Mouse (Mus musculus) E14TG2a.4 (cell line): ENCODE measurements at regions not wholly inside any gene's neighbourhood (a gene's known extent, or its start where the extent isn't known, plus 50 kb on each side); places are given as distances from the start of the nearest gene placed in this dataset.

Experiments
- CTCF ChIP-seq: conservative IDR thresholded peaks from 2 replicates; pipeline ENCODE4 v1.5.1; 2014; ENCODE audit warnings: low read length
- POU5F1 ChIP-seq: IDR thresholded peaks from 2 replicates; pipeline ENCODE4 v1.6.1; 2014; ENCODE audit warnings: low read length, borderline replicate concordance

GRCm38 (mm10) chr7:134541699-134542098 lies 128.8 kb upstream of the Dock1 start:
- TF ChIP-seq CTCF, result no peak
- no peak for TF ChIP-seq POU5F1
